Mouse (Mus musculus): ENCODE measurements around the gene Slc2a12. TPM values are rescaled to one million over a fixed set of nuclear protein-coding genes. Genes with fewer than 3 reads are reported as not detected.

Slc2a12 gene
- total and polyA plus RNA-seq, 3 experiments = 0.01 to 0.35 TPM; not detected in 1

DNA sequence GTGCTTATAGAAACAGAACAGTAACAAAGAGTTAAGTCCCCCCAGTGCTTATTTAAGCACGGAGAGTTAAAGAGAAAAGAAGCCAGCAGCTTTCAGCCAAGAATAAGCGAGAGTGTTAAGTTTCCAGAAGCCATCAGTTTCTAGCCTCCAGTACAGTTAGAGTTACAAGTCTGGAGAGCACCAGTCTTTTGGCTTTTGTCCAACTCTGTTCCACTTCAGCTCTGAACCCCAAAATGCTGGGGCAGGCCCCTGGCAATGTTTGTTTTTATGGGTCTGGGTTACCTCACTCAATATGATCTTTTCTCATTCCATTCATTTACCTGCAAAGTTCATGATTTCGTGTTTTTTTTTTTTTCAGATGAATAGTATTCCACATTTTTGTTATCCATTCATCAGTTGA, 7.6 kb upstream of the Slc2a12 start:
- TF ChIP-seq SMC3 (IDR thresholded peaks at IDR 0.05; ENCODE audit: low read depth, low read length) = no peak
- TF ChIP-seq CHD1 (IDR thresholded peaks at IDR 0.05; ENCODE audit: low read depth, low read length) = no peak
- TF ChIP-seq E2F4 (IDR thresholded peaks at IDR 0.05; ENCODE audit: borderline replicate concordance, low read depth, low read length) = no peak
- TF ChIP-seq KAT2A (conservative IDR thresholded peaks at IDR 0.05; ENCODE audit: low read depth, low read length) = no peak
- TF ChIP-seq ELF1 (IDR thresholded peaks at IDR 0.05; ENCODE audit: low read depth, low read length) = no peak
- TF ChIP-seq ETS1 (IDR thresholded peaks at IDR 0.05; ENCODE audit: low read depth, low read length) = no peak
- TF ChIP-seq CTCF (IDR thresholded peaks at IDR 0.05 in 2 of 3, conservative IDR thresholded peaks at IDR 0.05 in 1 of 3; ENCODE audit: control insufficient read depth in 1 of 3, insufficient read depth in 1 of 3, low read depth in 2 of 3, low read length in 3 of 3, poor library complexity in 1 of 3, severe bottlenecking in 1 of 3) = no peak
- TF ChIP-seq RCOR1 (IDR thresholded peaks at IDR 0.05; ENCODE audit: low read depth, low read length) = no peak
- TF ChIP-seq MAZ (IDR thresholded peaks at IDR 0.05; ENCODE audit: low read depth, low read length) = no peak
- TF ChIP-seq ZNF384 (IDR thresholded peaks at IDR 0.05; ENCODE audit: low read depth, low read length) = no peak
- no peak for TF ChIP-seq MXI1 (IDR thresholded peaks at IDR 0.05; ENCODE audit: low read depth, low read length)
- no peak for TF ChIP-seq USF2 (IDR thresholded peaks at IDR 0.05; ENCODE audit: borderline replicate concordance in 1 of 2, insufficient read depth in 1 of 2, low read depth in 1 of 2, low read length in 2 of 2)
- TF ChIP-seq TBP (IDR thresholded peaks at IDR 0.05; ENCODE audit: low read depth, low read length) = no peak
- TF ChIP-seq ZKSCAN1 (IDR thresholded peaks at IDR 0.05; ENCODE audit: low read depth, low read length) = no peak
- DNase-seq (ENCODE audit: low read depth, low spot score) = no peak
- Histone ChIP-seq H3K4me3 (ENCODE audit: control insufficient read depth in 1 of 2, insufficient read depth in 1 of 2, low read depth in 2 of 2, low read length in 2 of 2) (no peak overlapping the region), H3K4me1 (ENCODE audit: control insufficient read depth in 1 of 2, insufficient read depth in 2 of 2, low read length in 2 of 2) (no peaks in the 10 kb centered on the region), H3K79me2 (ENCODE audit: control insufficient read depth, insufficient read depth, low read length, poor library complexity) (no peaks in the 10 kb centered on the region), H3K27ac (ENCODE audit: control insufficient read depth, low read depth, low read length) (no peak overlapping the region), H3K9me3 (replicated peaks; ENCODE audit: insufficient read depth, low read length) (no peaks in the 10 kb centered on the region), H3K36me3 (ENCODE audit: control insufficient read depth in 1 of 2, insufficient read depth in 2 of 2, low read length in 2 of 2) (no peaks in the 10 kb centered on the region), H3K9ac (ENCODE audit: control insufficient read depth, low read depth, low read length, poor library complexity, severe bottlenecking) (no peak overlapping the region), H3K27me3 (ENCODE audit: control insufficient read depth in 1 of 2, insufficient read depth in 2 of 2, low read length in 2 of 2) (no peaks in the 10 kb centered on the region)

DNA sequence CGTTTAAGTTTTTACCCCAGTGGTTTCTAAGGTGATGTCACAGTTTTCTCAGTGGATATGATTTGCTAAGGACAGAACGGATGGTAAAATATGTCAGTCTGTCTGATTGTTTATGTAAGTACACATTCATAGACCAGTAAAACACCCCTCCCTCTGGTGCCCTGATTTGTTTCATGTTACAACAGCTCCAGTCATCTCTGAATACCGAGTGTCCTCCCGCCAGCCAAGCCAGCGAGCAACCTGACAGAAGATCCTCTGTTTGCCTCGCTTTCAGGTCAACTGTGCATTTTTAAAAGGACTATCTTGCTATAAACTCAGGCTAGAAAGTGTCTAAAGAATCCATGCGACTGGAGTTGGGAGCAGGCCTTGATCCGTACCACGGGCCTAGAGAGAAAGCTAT, 640 bp upstream of the Slc2a12 start:
- H3K36me3 ChIP-seq (ENCODE audit: control insufficient read depth in 1 of 2, insufficient read depth in 2 of 2, low read length in 2 of 2) = no peaks in the 10 kb centered on the region
- no peak for TF ChIP-seq USF2 (IDR thresholded peaks at IDR 0.05; ENCODE audit: borderline replicate concordance in 1 of 2, insufficient read depth in 1 of 2, low read depth in 1 of 2, low read length in 2 of 2)
- no peak for TF ChIP-seq ZKSCAN1 (IDR thresholded peaks at IDR 0.05; ENCODE audit: low read depth, low read length)
- TF ChIP-seq SMC3 (IDR thresholded peaks at IDR 0.05; ENCODE audit: low read depth, low read length) = no peak
- TF ChIP-seq POLR2AphosphoS2 (IDR thresholded peaks at IDR 0.05; ENCODE audit: low read length) = no peak
- no peak for TF ChIP-seq ZNF384 (IDR thresholded peaks at IDR 0.05; ENCODE audit: low read depth, low read length)
- TF ChIP-seq BHLHE40 (IDR thresholded peaks at IDR 0.05; ENCODE audit: borderline replicate concordance, low read depth, low read length) = no peak
- no peak for TF ChIP-seq NELFE (IDR thresholded peaks at IDR 0.05; ENCODE audit: low read depth, low read length)
- TF ChIP-seq NRF1 (IDR thresholded peaks at IDR 0.05; ENCODE audit: insufficient read depth, low read depth, low read length, poor library complexity, severe bottlenecking) = no peak
- no peak for TF ChIP-seq KAT2A (conservative IDR thresholded peaks at IDR 0.05; ENCODE audit: low read depth, low read length)
- no peak for DNase-seq (ENCODE audit: low read depth, low spot score)
- H3K27me3 ChIP-seq (ENCODE audit: control insufficient read depth in 1 of 2, insufficient read depth in 2 of 2, low read length in 2 of 2) = no peaks in the 10 kb centered on the region
- no peak overlapping the region for H3K4me3 ChIP-seq (ENCODE audit: control insufficient read depth in 1 of 2, insufficient read depth in 1 of 2, low read depth in 2 of 2, low read length in 2 of 2)
- no peak overlapping the region for H3K27ac ChIP-seq (ENCODE audit: control insufficient read depth, low read depth, low read length)
- no peaks in the 10 kb centered on the region for H3K79me2 ChIP-seq (ENCODE audit: control insufficient read depth, insufficient read depth, low read length, poor library complexity)
- H3K9ac ChIP-seq (ENCODE audit: control insufficient read depth, low read depth, low read length, poor library complexity, severe bottlenecking) = no peak overlapping the region
- no peaks in the 10 kb centered on the region for H3K9me3 ChIP-seq (replicated peaks; ENCODE audit: insufficient read depth, low read length)
- no peaks in the 10 kb centered on the region for H3K4me1 ChIP-seq (ENCODE audit: control insufficient read depth in 1 of 2, insufficient read depth in 2 of 2, low read length in 2 of 2)

All from MEL (cell line).